Mouse (Mus musculus): Measurements from ENCODE around the gene Slc25a20. TPM values are rescaled to one million over a fixed set of nuclear protein-coding genes. Genes with fewer than 3 reads are reported as not detected.

The Slc25a20 gene
- polyA plus RNA-seq, 1 experiment from 2014 or later = 25.0 TPM

GRCm38 (mm10) chr9:108662660-108663059 is 772 bp downstream of the Slc25a20 start:
- H3K4me3 ChIP-seq (ENCODE audit: low read depth, low read length) = peak overlapping the region; percentile 78
- H3K9me3 ChIP-seq (ENCODE audit: control insufficient read depth, low read length) = no peaks in the 10 kb centered on the region
- H3K27me3 ChIP-seq (replicated peaks; ENCODE audit: control insufficient read depth, insufficient read depth, low read length) = no peaks in the 10 kb centered on the region
- DNase-seq (ENCODE audit: low spot score) = no peak
- 0 out of 2 replicates have a peak, but pooled peaks have one; percentile 11 for ATAC-seq (replicated peaks; ENCODE audit: low FRiP score)
- peaks cover 6% of the 10 kb centered on the region; the same call in 1 of the 2 replicates for H3K4me1 ChIP-seq (replicated peaks; ENCODE audit: control insufficient read depth, insufficient read depth, low read length)
- peak overlapping the region; percentile 76 for H3K9ac ChIP-seq (ENCODE audit: low read depth, low read length)
- peak overlapping the region; percentile 71 for H3K4me2 ChIP-seq
- no peaks in the 10 kb centered on the region for H3K36me3 ChIP-seq (ENCODE audit: control insufficient read depth, insufficient read depth, low read length)
- WGBS = 38% methylated on average over 6 of the region's 6 CpGs
- no peak overlapping the region for H3K27ac ChIP-seq (ENCODE audit: low read depth, low read length)

DNA sequence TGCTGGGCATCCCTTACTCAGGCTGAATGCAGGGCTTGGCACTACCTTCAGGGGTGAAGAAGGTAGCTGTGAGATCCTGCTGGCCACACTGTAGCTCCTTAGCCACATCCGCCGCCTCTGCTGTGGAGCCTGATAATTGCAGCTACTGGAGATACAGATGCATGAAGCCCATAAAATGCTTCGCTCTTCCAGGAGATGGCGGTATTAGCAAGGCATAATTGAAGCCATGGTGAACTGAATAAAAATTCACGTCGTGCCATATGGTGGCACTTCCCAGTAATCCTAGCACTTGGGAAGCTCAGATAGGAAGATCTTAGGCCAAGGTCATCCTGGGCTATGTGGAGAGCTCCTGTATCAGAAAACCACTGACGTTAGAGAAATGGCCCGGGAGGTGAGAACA is 8.0 kb downstream of the Slc25a20 start:
- Histone ChIP-seq H3K9ac (ENCODE audit: low read depth, low read length) (no peak overlapping the region), H3K4me1 (replicated peaks; ENCODE audit: control insufficient read depth, insufficient read depth, low read length) (no peaks in the 10 kb centered on the region), H3K9me3 (ENCODE audit: control insufficient read depth, low read length) (no peaks in the 10 kb centered on the region), H3K4me2 (no peak overlapping the region), H3K27me3 (replicated peaks; ENCODE audit: control insufficient read depth, insufficient read depth, low read length) (no peaks in the 10 kb centered on the region), H3K4me3 (ENCODE audit: low read depth, low read length) (no peak overlapping the region), H3K27ac (ENCODE audit: low read depth, low read length) (no peak overlapping the region), H3K36me3 (ENCODE audit: control insufficient read depth, insufficient read depth, low read length) (peaks cover 5% of the 10 kb centered on the region)
- ATAC-seq (replicated peaks; ENCODE audit: low FRiP score) (peak; percentile 31; the same call in 1 of the 2 replicates), DNase-seq (ENCODE audit: low spot score) (no peak)
- WGBS = 63% methylated on average over 8 of the region's 8 CpGs

DNA sequence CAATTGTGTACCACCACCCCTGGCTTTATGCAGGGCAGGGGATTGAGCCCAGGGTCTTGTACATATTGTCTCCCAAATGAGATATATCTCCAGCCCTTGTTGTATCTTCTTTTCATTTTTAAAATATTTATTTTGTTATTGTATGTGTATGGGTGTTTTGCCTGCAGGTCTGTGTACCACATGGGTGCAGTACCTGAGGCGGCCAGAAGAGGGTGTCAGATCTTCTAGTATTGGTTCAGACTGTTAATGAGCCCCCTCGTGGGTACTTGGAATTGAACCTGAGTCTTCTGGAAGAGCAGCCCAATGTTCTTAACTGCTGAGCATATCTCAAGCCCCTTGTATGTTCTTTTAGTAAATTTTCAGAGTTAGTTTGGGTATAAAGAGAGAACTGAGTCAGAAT is 11.3 kb downstream of the Slc25a20 start:
- WGBS = 52% methylated on average over 2 of the region's 2 CpGs
- ATAC-seq (replicated peaks; ENCODE audit: low FRiP score) (no peak), DNase-seq (ENCODE audit: low spot score) (no peak)
- Histone ChIP-seq H3K27ac (ENCODE audit: low read depth, low read length) (no peak overlapping the region), H3K9me3 (ENCODE audit: control insufficient read depth, low read length) (no peaks in the 10 kb centered on the region), H3K4me1 (replicated peaks; ENCODE audit: control insufficient read depth, insufficient read depth, low read length) (no peaks in the 10 kb centered on the region), H3K36me3 (ENCODE audit: control insufficient read depth, insufficient read depth, low read length) (peaks cover 5% of the 10 kb centered on the region), H3K4me3 (ENCODE audit: low read depth, low read length) (no peak overlapping the region), H3K4me2 (no peak overlapping the region), H3K27me3 (replicated peaks; ENCODE audit: control insufficient read depth, insufficient read depth, low read length) (no peaks in the 10 kb centered on the region), H3K9ac (ENCODE audit: low read depth, low read length) (no peak overlapping the region)

DNA sequence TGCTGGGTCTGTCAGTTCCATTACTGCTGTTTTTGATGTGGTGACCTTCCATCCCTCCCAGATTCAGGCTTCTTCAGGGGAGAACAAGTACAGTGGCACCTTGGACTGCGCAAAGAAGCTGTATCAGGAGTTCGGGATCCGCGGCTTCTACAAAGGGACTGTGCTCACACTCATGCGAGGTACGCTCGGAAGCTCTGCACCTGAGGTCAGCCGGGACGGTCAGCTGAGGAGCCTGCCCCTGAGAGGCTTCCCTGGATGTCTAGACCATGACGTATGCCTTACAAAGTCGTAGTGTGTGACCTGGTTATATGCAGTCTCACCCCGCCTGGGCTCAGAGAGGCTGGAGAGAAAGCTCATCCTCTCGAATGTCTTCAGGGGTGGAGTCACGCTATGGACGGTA is 18.1 kb downstream of the Slc25a20 start:
- H3K27ac ChIP-seq (ENCODE audit: low read depth, low read length) = no peak overlapping the region
- H3K4me1 ChIP-seq (replicated peaks; ENCODE audit: control insufficient read depth, insufficient read depth, low read length) = no peaks in the 10 kb centered on the region
- H3K9me3 ChIP-seq (ENCODE audit: control insufficient read depth, low read length) = no peaks in the 10 kb centered on the region
- no peaks in the 10 kb centered on the region for H3K36me3 ChIP-seq (ENCODE audit: control insufficient read depth, insufficient read depth, low read length)
- no peaks in the 10 kb centered on the region for H3K27me3 ChIP-seq (replicated peaks; ENCODE audit: control insufficient read depth, insufficient read depth, low read length)
- ATAC-seq (replicated peaks; ENCODE audit: low FRiP score) (no peak), DNase-seq (ENCODE audit: low spot score) (no peak)
- H3K9ac ChIP-seq (ENCODE audit: low read depth, low read length) = no peak overlapping the region
- no peak overlapping the region for H3K4me2 ChIP-seq
- WGBS = 91% methylated on average over 15 of the region's 15 CpGs
- no peak overlapping the region for H3K4me3 ChIP-seq (ENCODE audit: low read depth, low read length)

DNA sequence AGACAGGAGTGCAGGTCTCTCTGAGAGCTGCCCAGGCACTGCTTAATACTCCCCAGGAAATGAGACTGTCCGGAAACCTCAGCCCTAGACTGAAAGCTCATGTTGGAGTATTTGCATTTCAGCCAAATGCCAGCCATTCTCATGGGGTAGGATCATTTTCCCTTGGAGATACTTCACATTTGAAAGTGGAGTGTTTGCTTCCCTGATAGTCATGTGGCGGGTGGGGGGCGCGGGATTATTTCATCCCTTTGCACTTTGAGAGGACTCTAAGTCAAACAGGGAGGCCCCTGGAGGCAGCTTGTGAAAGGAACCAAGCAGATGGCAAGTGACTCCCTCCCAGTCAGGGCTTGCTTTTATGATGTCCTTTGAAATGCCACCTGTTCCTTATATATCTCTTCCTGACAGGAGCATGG is 24.6 kb downstream of the Slc25a20 start:
- no peak overlapping the region for H3K27ac ChIP-seq (ENCODE audit: low read depth, low read length)
- WGBS = 58% methylated on average over 4 of the region's 4 CpGs
- no peak for DNase-seq (ENCODE audit: low spot score)
- ATAC-seq (replicated peaks; ENCODE audit: low FRiP score) = no peak
- no peaks in the 10 kb centered on the region; the same call in 1 of the 2 replicates for H3K4me1 ChIP-seq (replicated peaks; ENCODE audit: control insufficient read depth, insufficient read depth, low read length)
- no peak overlapping the region for H3K9ac ChIP-seq (ENCODE audit: low read depth, low read length)
- H3K9me3 ChIP-seq (ENCODE audit: control insufficient read depth, low read length) = no peaks in the 10 kb centered on the region
- H3K4me3 ChIP-seq (ENCODE audit: low read depth, low read length) = no peak overlapping the region
- H3K27me3 ChIP-seq (replicated peaks; ENCODE audit: control insufficient read depth, insufficient read depth, low read length) = no peaks in the 10 kb centered on the region
- H3K4me2 ChIP-seq = no peak overlapping the region
- no peaks in the 10 kb centered on the region for H3K36me3 ChIP-seq (ENCODE audit: control insufficient read depth, insufficient read depth, low read length)

DNA sequence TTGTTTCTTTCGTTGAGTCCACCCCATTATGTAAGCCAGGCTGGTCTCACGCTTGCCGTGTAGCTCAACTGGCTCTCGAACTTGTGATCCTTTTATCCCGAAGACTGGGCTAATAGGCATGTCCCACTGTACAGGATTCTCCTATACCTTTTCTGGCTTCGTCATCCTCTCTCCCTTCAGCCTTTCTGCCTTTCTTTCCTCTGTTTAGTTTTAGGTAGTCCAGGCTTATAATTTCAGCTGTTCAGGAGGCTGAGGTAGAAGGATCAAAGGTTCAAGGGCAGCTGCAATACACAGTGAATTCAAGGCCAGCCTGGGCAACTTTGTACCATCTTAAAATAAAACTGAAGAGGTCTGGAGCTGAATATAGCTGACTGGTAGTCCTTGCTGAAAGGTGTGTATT is 25.3 kb downstream of the Slc25a20 start:
- H3K27ac ChIP-seq (ENCODE audit: low read depth, low read length) = no peak overlapping the region
- no peaks in the 10 kb centered on the region for H3K36me3 ChIP-seq (ENCODE audit: control insufficient read depth, insufficient read depth, low read length)
- H3K9me3 ChIP-seq (ENCODE audit: control insufficient read depth, low read length) = no peaks in the 10 kb centered on the region
- DNase-seq (ENCODE audit: low spot score) (no peak), ATAC-seq (replicated peaks; ENCODE audit: low FRiP score) (no peak)
- H3K27me3 ChIP-seq (replicated peaks; ENCODE audit: control insufficient read depth, insufficient read depth, low read length) = no peaks in the 10 kb centered on the region
- H3K4me1 ChIP-seq (replicated peaks; ENCODE audit: control insufficient read depth, insufficient read depth, low read length) = no peaks in the 10 kb centered on the region; the same call in 1 of the 2 replicates
- no peak overlapping the region for H3K4me3 ChIP-seq (ENCODE audit: low read depth, low read length)
- WGBS = 84% methylated on average over 6 of the region's 6 CpGs
- H3K9ac ChIP-seq (ENCODE audit: low read depth, low read length) = no peak overlapping the region
- H3K4me2 ChIP-seq = no peak overlapping the region

GRCm38 (mm10) chr9:108687686-108688085 is 25.8 kb downstream of the Slc25a20 start:
- ATAC-seq (replicated peaks; ENCODE audit: low FRiP score) (no peak), DNase-seq (ENCODE audit: low spot score) (no peak)
- Histone ChIP-seq H3K4me3 (ENCODE audit: low read depth, low read length) (no peak overlapping the region), H3K4me2 (no peak overlapping the region), H3K27me3 (replicated peaks; ENCODE audit: control insufficient read depth, insufficient read depth, low read length) (no peaks in the 10 kb centered on the region), H3K4me1 (replicated peaks; ENCODE audit: control insufficient read depth, insufficient read depth, low read length) (peaks cover 3% of the 10 kb centered on the region; the same call in 1 of the 2 replicates), H3K36me3 (ENCODE audit: control insufficient read depth, insufficient read depth, low read length) (no peaks in the 10 kb centered on the region), H3K9ac (ENCODE audit: low read depth, low read length) (no peak overlapping the region), H3K9me3 (ENCODE audit: control insufficient read depth, low read length) (no peaks in the 10 kb centered on the region), H3K27ac (ENCODE audit: low read depth, low read length) (no peak overlapping the region)
- WGBS = 77% methylated on average over 2 of the region's 2 CpGs

- Histone ChIP-seq H3K4me1 (replicated peaks; ENCODE audit: control insufficient read depth, insufficient read depth, low read length) (peaks cover 10% of the 10 kb centered on the region), H3K4me2 (no peak overlapping the region), H3K9ac (ENCODE audit: low read depth, low read length) (no peak overlapping the region), H3K4me3 (ENCODE audit: low read depth, low read length) (no peak overlapping the region), H3K9me3 (ENCODE audit: control insufficient read depth, low read length) (no peaks in the 10 kb centered on the region), H3K27me3 (replicated peaks; ENCODE audit: control insufficient read depth, insufficient read depth, low read length) (no peaks in the 10 kb centered on the region; the same call in 1 of the 2 replicates), H3K27ac (ENCODE audit: low read depth, low read length) (no peak overlapping the region), H3K36me3 (ENCODE audit: control insufficient read depth, insufficient read depth, low read length) (no peaks in the 10 kb centered on the region)
- ATAC-seq (replicated peaks; ENCODE audit: low FRiP score) = no peak
- 78% methylated on average over 9 of the region's 9 CpGs for WGBS
- DNase-seq (ENCODE audit: low spot score) = no peak
These were observed 26.6 kb downstream of the Slc25a20 start for GRCm38 (mm10) chr9:108688451-108688850.

- WGBS = 88% methylated on average over 1 of the region's 1 CpGs
- H3K27ac ChIP-seq (ENCODE audit: low read depth, low read length) = no peak within 1 kb of the TSS
These were observed 27.2 kb downstream of the Slc25a20 start, which contains the start of gene Prkar2a for GRCm38 (mm10) chr9:108689106-108689505. Gene Prkar2a, plus strand, starts transcription at chr9:108689314.

More at GRCm38 (mm10) chr9:108689106-108689505, 27.2 kb downstream of the Slc25a20 start, which contains the start of gene Prkar2a:
- H3K36me3 ChIP-seq (ENCODE audit: control insufficient read depth, insufficient read depth, low read length) = no peaks in the 10 kb centered on the region
- H3K27me3 ChIP-seq (replicated peaks; ENCODE audit: control insufficient read depth, insufficient read depth, low read length) = no peaks in the 10 kb centered on the region; the same call in 1 of the 2 replicates
- peaks cover 13% of the 10 kb centered on the region for H3K4me1 ChIP-seq (replicated peaks; ENCODE audit: control insufficient read depth, insufficient read depth, low read length)
- no peak within 1 kb of the TSS for H3K4me2 ChIP-seq
- H3K9ac ChIP-seq (ENCODE audit: low read depth, low read length) = no peak within 1 kb of the TSS
- H3K4me3 ChIP-seq (ENCODE audit: low read depth, low read length) = no peak within 1 kb of the TSS
- ATAC-seq (replicated peaks; ENCODE audit: low FRiP score) (no peak), DNase-seq (ENCODE audit: low spot score) (no peak)
- no peaks in the 10 kb centered on the region for H3K9me3 ChIP-seq (ENCODE audit: control insufficient read depth, low read length)
